Mouse (Mus musculus) frontal cortex, postnatal 36 days (tissue): ENCODE measurements around the gene Lrba.
A peak's percentile ranks its signal among the peaks of the same experiment; 100 is the strongest.

Experiments
- DNase-seq, 2 experiments: peaks; one replicate each; pipeline ENCODE4 v3.0.0; 2022; ENCODE audit warnings: low spot score in 2 of 2

The Lrba gene

DNA sequence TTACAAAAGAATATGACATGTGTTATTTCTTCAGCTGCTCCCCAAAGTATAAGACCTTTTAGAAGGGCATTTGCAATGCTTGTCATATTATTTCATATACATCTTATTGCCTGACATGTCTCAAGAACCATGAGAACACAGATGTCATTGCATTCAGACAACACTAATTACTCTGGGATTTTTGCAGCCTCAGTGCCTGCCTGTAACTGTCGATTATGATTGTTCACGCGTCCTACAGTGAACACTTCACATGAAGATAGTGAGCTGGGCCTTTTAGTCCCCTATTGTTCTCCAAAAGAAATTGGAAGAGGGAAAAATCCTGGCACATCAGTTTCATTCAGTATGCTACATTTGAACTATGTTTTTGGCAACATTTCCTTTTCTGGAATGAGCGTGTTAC is 335.2 kb downstream of the Lrba start:
- DNase-seq: no peak

DNA sequence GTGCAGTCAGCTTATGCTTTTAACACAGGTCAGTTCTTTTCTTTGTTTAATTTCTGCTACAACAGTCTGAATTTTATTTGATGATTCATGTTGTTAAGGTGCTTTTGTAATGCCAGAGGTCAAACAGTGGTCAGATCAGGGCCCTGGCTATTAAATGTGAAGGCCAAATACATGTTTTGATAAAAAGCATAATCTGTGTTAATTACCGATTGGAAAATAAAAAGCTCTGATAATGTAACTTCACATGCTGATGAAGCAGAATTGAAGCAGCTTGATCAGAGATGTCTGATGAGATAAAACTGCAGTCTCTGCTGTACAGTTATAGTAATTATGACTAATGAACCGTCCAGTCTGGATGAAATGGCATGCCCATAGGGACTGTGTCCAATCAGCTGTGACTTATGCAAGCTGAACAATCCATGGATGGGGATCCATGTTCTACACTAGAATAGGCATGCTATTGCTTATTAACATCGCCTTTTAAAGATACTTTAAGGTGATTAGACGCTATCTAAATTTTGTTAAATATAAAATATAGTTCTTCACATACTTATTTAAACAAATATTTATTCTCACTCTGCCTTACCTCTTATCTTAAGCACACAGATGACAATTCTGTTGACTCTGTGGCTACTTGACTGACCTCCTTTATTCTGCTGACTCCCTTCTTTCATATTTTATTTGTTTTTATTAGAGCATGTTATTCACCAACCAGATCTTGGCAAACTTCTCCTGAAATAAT is 336.0 kb downstream of the Lrba start:
- DNase-seq: no peak

DNA sequence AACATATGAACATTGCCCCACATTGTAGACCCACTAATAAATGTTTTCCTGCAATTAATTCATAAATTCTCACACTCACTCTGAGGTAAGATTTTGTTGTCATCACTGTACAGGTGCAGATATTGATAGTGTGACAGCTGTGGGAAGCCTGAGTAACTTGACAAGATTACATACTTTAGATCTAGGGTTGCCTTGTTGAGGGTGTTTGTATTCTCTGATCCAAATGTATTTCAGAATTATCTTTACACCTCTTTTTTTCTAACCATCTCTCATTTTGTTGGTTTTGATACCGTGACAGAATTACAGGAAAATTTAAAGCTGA is 336.5 kb downstream of the Lrba start:
- DNase-seq: no peak

DNA sequence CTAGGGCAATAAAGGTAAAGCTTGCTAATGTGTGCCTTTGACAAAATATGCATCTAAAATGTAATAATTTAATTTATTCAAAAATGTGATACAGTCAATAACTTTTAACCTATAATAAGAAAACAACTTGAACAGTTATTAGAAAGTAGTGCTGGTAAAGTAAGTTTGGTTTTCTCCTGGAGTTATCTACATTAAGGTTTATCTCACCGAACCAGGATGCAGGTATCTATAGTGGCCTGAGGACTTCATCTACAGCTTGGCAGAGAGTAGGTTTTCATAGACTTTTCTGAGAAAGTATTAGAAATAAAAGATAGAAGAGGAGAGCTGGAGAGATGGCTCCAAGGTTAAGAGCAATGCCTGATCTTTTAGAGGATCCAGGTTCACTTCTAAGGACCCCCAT is 336.9 kb downstream of the Lrba start:
- no peak for DNase-seq

DNA sequence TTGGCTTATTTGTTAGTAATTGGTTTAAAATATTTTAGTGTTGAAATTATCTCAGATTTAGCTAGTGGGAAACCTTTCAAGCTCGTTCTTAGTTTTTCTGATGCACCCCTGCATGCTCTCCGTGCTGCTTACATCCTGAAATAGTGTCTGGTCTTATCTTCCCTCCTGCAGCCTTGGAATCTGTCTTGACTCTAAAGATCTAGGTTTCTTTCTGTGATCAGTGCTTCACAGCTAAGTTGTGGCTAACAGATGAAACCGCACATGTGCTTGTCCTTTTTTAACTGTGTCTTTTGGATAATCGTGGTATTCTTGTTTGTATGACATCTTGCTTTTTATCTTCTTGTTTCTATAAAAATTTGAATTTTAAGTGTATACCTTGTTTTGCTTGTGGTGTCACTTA is 342.8 kb downstream of the Lrba start:
- DNase-seq: no peak

DNA sequence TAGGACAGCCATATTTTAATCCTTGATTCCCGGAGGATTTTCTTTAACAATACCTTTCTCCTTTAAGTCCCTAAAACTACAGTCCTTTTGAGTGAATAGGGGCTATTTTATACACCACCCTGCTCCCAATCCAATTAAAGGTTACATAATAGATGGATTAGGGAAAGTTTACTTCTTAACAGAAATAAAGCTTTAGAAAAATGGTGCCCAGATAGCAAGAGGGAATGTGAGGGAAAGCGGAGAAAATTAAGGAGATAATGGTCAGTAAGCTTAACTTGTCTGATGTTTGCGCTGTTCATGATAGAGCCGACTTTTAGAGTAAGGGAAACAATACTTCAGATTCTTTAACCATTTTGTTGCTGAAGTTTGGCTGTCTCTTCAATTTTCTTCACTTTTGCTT is 347.0 kb downstream of the Lrba start:
- no peak for DNase-seq

DNA sequence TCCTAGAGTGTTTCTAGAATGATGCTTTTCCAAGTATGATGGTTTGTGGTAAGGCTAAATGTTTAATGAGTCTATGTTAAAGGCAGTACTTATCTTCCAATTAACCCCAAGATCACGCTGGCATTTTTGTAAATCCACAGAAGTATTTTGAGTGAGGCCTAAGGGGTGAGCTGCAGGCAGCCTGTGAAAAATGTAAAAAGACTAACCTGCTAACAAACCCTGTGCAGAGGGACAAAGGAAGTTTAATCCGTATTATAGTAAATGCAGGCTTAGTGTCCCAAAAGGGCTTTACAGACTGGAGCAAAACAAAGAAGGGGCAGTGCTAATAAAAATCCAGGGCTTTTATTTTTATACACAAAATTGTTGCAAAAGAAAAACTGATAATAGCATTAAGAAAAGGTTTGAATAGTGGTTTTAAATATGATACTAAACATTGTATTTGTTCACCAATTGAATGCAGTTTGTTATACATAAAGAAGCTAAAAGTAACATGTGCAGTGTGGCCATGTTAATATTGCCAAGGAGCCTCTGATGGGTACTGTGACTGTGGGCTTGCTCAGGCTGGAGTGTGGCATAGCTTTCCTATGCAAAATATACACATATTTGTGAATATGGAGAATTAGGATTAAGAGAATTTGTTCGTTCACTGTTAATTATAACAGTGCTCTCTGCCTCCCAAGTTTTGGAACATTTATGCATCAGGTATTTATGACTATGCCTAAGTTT is 348.2 kb downstream of the Lrba start:
- no peak for DNase-seq

DNA sequence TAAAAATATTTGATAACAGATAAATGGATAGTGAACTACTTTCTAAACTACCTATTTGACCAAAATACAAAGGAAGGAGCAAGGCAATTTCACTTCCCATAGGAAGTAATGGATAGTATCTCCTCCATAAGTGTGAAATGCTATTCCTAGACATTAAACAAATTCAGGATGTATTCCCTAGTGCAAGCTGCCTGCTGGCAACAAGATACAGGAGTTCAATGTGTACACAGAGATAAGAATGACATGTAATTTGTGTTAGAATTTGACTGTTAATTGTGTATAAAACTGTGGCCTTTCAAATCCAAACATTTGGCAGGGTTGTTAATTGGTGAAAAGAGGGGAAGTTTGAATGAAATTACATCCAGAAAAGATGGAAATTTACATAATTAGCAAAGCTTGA is 350.8 kb downstream of the Lrba start:
- DNase-seq: no peak

DNA sequence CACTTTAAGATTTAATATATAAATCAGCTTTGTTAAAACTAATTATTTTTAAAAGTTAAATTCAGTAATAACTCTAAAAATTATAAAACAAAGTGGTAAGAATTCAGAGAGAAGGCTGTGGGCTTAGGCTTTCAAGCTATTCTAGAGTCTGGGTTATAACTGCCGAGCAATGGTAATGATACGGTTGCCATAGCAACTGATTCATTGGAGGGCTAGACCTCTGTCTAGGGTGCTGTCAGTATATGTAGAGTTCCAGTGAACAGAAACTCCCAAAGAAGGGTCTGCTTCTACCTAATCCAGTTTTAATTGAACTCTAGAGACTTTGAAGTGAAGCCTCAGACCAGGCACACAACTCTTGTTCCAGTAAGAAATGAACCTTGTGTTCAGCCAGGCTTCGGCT is 377.8 kb downstream of the Lrba start:
- DNase-seq: no peak

DNA sequence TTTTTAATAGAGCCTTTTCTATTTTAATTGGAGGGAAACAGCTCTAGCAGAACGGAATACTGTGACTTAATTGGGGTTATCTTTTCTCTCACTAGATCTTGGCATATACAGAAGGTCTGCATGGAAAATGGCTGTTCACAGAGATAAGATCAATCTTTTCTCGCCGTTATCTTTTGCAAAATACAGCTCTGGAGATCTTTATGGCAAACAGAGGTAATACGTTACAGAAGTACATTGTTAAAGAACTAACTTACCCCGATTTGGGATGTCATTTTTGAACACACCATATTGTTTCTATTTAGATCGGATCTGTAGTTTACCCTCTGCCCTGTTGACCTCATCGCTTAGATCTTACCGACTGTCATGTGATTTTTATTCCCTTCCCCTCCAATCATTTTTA is 381.3 kb downstream of the Lrba start:
- DNase-seq: no peak

DNA sequence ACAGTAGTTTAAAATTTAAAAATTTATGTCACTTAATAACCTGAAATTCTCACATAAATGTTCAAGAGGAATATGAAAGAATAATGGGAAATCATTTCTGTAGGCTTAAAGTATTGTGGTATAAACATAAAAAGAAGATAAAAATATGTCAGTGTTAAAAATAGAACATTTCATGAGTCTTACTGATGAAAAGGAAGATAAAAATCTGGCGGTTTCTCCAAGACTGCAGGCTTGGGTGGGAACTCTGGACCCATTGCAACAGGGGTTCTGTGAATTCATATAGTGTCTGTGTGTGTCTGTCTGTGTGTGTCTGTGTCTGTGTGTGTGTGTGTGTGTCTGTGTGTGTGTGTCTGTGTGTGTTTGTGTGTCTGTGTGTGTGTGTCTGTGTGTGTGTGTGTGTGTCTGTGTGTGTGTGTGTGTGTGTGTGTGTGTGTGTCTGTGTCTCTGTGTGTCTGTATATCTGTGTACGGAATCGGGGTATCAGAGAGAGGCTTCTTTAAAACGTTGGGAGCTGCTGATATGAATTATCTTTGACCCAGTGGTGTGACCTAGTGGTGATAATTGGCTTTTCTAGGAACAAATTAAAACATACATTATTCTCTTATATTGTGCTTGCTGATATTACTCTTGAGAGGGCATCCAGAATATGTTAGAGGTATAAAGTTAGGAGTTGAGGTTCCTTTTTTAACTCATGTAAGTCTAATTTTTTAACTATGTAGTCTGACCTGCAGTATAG is 402.7 kb downstream of the Lrba start:
- no peak for DNase-seq

DNA sequence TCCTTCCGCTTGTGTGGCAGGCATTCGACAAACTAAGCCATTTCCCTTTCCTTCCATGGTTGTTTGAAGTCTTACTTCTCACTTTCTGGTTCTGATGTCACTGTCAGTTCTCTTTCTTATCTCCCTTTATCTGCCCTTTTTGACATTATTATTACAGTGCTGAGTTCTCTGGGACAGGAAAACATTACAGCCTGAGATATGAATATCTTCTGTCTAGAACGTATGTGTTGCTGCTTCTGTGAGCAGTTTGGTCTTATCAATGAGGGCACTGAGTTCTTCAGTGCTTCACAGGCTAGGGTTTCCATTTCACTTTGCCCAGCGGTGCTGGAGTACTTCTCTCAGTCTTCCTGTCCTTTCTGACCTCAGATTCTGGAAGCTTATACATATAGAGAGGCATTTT is 404.9 kb downstream of the Lrba start:
- DNase-seq: no peak

DNA sequence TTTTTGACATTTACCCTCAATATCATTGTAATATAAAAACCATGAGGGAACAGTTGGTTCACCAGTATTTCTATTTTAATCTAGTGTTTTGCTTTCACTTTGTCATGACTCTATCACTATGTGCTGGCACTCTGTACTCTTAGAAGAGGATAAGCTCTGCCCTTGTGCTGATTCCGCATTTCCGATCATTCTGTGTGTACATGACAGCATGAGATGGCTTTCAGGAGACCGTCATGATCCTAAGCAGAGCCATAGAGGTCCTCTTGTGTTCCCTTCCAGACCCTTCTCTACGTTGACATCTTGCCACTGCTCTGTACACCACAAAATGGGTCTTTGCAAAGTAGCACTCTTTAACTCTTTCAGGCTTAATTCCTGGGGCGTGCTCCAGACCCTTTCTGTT is 411.0 kb downstream of the Lrba start:
- DNase-seq: no peak

DNA sequence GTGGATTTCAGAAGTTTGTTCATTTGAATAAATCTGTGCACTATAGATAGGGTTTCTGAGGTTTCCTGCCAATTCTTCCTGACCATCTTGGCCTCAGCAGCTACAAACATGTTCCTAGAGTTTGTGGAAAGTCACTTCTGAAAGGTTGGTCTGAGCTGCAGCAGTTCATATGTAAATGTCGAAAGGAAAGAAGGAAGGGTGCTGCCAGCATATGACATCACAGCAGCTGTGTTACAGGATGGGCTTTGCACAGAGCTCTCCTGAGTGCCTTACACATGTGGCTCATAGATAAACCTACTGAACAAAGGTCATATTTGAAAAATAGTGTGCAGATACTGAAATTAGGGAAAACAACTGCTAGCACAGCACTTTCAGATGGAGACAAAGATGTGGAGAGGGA is 411.5 kb downstream of the Lrba start:
- DNase-seq: no peak

DNA sequence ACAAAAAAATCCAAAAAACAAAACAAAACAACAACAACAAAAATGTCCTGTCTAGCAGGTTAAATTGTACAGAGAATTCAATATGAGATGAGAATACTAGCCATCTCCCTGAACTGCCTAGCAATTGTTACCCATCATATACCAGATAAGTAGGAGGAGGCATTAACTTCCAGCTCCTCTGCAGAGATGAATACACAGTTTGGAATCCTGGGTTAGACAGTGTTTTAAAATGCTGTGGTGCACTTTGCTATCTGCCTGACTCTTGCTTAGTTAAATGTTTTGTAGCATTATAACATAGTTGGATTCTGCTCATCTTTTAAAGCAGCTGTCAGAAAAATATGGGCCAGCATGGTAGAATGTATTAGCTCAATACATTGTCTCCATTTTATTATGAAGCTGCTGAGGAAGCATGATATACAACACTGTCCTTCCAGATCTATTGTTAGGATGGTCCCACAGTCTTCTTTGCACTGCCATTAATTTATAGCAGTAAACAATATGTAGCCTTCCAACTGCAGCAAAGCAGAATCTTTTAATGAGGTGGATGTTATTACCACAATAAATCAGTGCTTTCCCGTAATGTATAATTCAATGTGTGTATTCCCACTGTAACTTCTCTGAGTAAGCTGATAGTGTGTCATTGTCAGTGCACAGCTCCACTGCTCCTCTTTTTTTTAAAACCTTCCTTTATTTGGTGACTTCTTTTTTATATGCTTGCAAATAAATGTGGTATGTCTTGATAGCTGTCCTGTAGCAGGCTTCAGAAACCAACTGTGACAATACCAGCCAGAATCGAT is 414.3 kb downstream of the Lrba start:
- DNase-seq: no peak

DNA sequence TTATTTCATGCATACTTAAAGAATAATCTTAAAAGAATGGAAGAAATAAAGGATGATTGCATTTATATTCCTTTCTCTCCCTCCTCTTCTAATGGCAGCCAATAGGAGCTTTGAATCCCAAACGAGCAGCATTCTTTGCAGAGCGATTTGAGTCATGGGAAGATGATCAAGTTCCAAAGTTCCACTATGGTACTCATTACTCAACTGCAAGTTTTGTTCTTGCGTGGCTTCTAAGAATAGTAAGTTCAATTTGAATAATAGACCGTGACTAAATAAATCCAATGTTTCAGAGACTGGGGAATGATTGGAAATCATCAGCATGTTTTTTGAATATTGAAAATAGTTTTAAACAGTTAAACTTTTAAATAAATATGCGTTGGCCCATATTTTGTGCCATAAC is 416.9 kb downstream of the Lrba start:
- no peak for DNase-seq

DNA sequence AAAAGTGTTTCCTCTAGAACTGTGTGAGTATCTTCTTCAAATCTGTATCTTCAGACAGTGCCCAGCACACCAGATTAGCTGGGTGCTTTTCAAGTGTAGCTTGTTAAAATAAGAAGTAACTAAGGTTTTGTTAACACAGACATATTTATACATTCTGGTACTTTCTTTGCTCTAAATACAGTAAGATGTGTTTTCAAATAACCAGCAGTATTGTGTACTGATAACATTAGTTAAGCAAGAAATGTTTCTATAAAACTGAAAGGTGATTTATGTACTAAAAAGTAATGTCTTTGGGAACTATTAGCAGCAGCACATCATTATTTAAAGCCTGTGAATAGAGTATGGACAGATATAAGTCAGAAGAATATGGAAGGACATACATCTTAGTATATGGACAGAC is 417.3 kb downstream of the Lrba start:
- DNase-seq: no peak

DNA sequence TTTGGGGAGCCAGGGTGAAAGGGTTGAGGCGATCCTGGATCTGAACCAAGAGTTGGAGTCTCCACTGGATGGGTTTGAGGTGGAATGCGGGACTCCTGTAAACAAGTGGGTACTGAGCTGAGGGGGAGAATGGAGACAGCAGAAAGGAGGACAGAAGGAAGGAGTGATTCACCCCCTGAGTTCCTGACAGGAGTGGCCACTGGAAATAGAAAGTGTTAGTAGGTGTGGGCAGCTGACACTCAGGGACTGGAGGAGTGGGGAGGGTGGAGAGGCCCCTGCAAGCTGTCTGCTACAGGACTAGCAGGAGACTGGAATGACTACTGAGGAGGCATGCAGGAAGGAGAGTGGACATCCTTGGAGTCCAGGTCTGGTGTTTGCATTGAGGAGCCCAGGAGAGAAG is 422.3 kb downstream of the Lrba start:
- DNase-seq: peak; percentile 28 to 29

DNA sequence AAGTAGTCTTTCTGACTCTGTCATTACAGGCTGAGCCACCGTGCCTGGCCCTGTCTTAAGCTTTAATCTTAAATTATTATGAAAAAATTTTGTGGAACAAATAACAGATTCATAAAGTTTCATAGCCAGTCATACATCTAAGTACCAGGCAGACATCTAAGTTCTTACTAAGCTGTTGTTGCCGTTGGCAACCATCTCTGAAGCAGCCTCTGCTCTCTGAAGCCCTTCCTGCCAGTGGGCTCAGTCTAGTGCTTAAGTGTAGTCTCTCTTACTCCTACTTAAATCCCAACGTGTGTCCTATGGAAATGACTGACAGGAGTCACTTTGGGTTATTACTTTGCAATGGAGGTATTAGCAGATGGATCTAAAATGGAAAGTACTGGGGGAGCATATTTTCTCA is 426.5 kb downstream of the Lrba start:
- no peak for DNase-seq

DNA sequence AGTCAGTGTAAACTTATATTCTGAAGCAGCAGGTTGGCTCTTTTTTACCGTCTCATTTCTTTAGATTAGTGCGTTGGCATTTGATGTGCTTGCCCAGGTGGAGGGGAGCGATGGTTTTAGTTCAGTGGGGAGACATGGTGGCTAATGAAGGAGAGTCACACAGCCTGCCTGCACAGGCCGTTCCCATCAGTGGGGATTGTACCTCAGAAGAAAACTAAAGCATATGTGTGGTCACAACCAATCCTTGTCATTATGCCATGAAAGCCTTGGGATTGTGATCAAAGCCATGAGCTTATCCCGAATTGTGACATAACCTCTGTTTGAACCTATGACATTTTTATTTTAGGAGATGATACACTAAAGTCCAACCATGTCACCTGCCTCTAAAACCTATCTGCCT is 434.8 kb downstream of the Lrba start:
- DNase-seq: no peak

DNA sequence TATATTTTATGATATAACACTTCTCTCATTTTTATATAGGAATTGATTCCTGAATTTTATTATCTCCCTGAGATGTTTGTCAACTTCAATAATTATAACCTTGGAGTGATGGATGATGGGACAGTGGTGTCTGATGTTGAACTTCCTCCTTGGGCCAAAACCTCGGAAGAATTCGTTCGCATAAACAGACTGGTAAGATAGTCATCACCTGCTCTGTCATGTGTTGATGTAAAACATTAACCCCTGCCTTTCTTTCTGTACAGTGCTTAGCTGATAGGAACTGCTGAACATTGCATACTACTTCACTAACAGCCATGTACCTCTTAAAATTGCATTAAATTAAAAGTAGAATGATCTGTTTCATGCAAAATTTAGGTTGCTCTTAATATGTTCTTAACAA is 439.9 kb downstream of the Lrba start:
- DNase-seq: no peak

DNA sequence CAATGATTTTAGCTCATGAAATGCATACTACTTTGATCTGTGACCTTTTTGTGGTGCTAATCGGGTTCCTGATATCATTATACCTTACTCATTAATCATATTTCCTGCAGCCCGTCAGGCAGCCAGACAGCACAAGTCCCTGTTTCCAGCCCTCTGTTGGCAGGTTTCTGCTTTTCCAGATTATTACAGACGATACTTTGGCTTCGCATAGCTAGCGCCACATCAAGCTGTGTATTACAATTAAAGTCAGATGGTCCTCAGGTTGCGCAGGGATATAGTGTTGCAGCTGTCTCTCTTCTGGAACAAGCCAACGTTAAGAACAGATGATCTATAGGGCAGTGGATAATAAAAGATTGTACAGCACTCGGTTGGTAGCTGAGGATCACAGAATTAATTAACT is 443.7 kb downstream of the Lrba start:
- no peak for DNase-seq
